Mouse (Mus musculus): ENCODE measurements around the gene Pkd1l2. TPM values are rescaled to one million over a fixed set of nuclear protein-coding genes. Genes with fewer than 3 reads are reported as not detected.

Gene Pkd1l2
- total and polyA plus RNA-seq, 2 experiments from 2014 or later: 0.01 TPM; not detected in 1

GRCm38 (mm10) chr8:117027601-117028000, 54.6 kb downstream of the Pkd1l2 start:
- no peaks in the 10 kb centered on the region for H3K4me1 ChIP-seq (ENCODE audit: control insufficient read depth, insufficient read depth)
- no peak for TF ChIP-seq EP300 (IDR thresholded peaks at IDR 0.05; ENCODE audit: low read depth)
- no peak for TF ChIP-seq CTCF (IDR thresholded peaks at IDR 0.05; ENCODE audit: low read depth)
- DNase-seq (ENCODE audit: low spot score) (no peak), ATAC-seq (ENCODE audit: insufficient read depth, low read depth) (no peak)
- H3K9me3 ChIP-seq (replicated peaks; ENCODE audit: control insufficient read depth, low read length): no peaks in the 10 kb centered on the region
- no peaks in the 10 kb centered on the region for H3K27me3 ChIP-seq (ENCODE audit: control insufficient read depth, insufficient read depth, low read length)
- H3K4me3 ChIP-seq (ENCODE audit: low read depth, low read length): no peak overlapping the region
- no peaks in the 10 kb centered on the region for H3K36me3 ChIP-seq (replicated peaks; ENCODE audit: control insufficient read depth, insufficient read depth, low read length)
- H3K27ac ChIP-seq (ENCODE audit: low read depth): no peak overlapping the region
- no peak overlapping the region for H3K4me2 ChIP-seq (ENCODE audit: low read depth, low read length)
- no peak overlapping the region for H3K9ac ChIP-seq (replicated peaks; ENCODE audit: low read depth, low read length)
- WGBS: 80% methylated on average over 5 of the region's 5 CpGs

- ATAC-seq (ENCODE audit: insufficient read depth, low read depth) (no peak), DNase-seq (ENCODE audit: low spot score) (no peak)
- TF ChIP-seq EP300 (IDR thresholded peaks at IDR 0.05; ENCODE audit: low read depth): no peak
- peak; percentile 22; the same call in 1 of the 2 replicates for TF ChIP-seq CTCF (IDR thresholded peaks at IDR 0.05; ENCODE audit: low read depth)
- H3K27me3 ChIP-seq (ENCODE audit: control insufficient read depth, insufficient read depth, low read length): no peaks in the 10 kb centered on the region
- H3K4me1 ChIP-seq (ENCODE audit: control insufficient read depth, insufficient read depth): 0 out of 2 replicates have a peak, but pooled peaks cover 3% of the 10 kb centered on the region
- WGBS: 59% methylated on average over 1 of the region's 1 CpGs
- no peak overlapping the region for H3K27ac ChIP-seq (ENCODE audit: low read depth)
- H3K36me3 ChIP-seq (replicated peaks; ENCODE audit: control insufficient read depth, insufficient read depth, low read length): no peaks in the 10 kb centered on the region
- H3K4me2 ChIP-seq (ENCODE audit: low read depth, low read length): no peak overlapping the region
- no peak overlapping the region for H3K9ac ChIP-seq (replicated peaks; ENCODE audit: low read depth, low read length)
- no peaks in the 10 kb centered on the region for H3K9me3 ChIP-seq (replicated peaks; ENCODE audit: control insufficient read depth, low read length)
- no peak overlapping the region for H3K4me3 ChIP-seq (ENCODE audit: low read depth, low read length)
Observed at GRCm38 (mm10) chr8:117022297-117022993, 59.8 kb downstream of the Pkd1l2 start.

- H3K36me3 ChIP-seq (replicated peaks; ENCODE audit: control insufficient read depth, insufficient read depth, low read length): no peaks in the 10 kb centered on the region
- H3K4me1 ChIP-seq (ENCODE audit: control insufficient read depth, insufficient read depth): 0 out of 2 replicates have a peak, but pooled peaks cover 3% of the 10 kb centered on the region
- TF ChIP-seq EP300 (IDR thresholded peaks at IDR 0.05; ENCODE audit: low read depth): no peak
- no peak for TF ChIP-seq CTCF (IDR thresholded peaks at IDR 0.05; ENCODE audit: low read depth)
- no peak overlapping the region for H3K4me2 ChIP-seq (ENCODE audit: low read depth, low read length)
- no peaks in the 10 kb centered on the region for H3K9me3 ChIP-seq (replicated peaks; ENCODE audit: control insufficient read depth, low read length)
- no peak overlapping the region for H3K9ac ChIP-seq (replicated peaks; ENCODE audit: low read depth, low read length)
- H3K4me3 ChIP-seq (ENCODE audit: low read depth, low read length): no peak overlapping the region
- DNase-seq (ENCODE audit: low spot score): no peak
- no peak overlapping the region for H3K27ac ChIP-seq (ENCODE audit: low read depth)
- H3K27me3 ChIP-seq (ENCODE audit: control insufficient read depth, insufficient read depth, low read length): no peaks in the 10 kb centered on the region
- ATAC-seq (ENCODE audit: insufficient read depth, low read depth): no peak
- WGBS: 73% methylated on average over 18 of the region's 18 CpGs
Observed at GRCm38 (mm10) chr8:117019323-117020275, 62.6 kb downstream of the Pkd1l2 start.

GRCm38 (mm10) chr8:117017896-117018295, 64.4 kb downstream of the Pkd1l2 start:
- Histone ChIP-seq H3K9ac (replicated peaks; ENCODE audit: low read depth, low read length) (no peak overlapping the region), H3K27me3 (ENCODE audit: control insufficient read depth, insufficient read depth, low read length) (no peaks in the 10 kb centered on the region), H3K4me3 (ENCODE audit: low read depth, low read length) (no peak overlapping the region), H3K27ac (ENCODE audit: low read depth) (no peak overlapping the region), H3K4me1 (ENCODE audit: control insufficient read depth, insufficient read depth) (0 out of 2 replicates have a peak, but pooled peaks cover 3% of the 10 kb centered on the region), H3K4me2 (ENCODE audit: low read depth, low read length) (no peak overlapping the region), H3K36me3 (replicated peaks; ENCODE audit: control insufficient read depth, insufficient read depth, low read length) (no peaks in the 10 kb centered on the region), H3K9me3 (replicated peaks; ENCODE audit: control insufficient read depth, low read length) (no peaks in the 10 kb centered on the region)
- TF ChIP-seq CTCF (IDR thresholded peaks at IDR 0.05; ENCODE audit: low read depth): no peak
- TF ChIP-seq EP300 (IDR thresholded peaks at IDR 0.05; ENCODE audit: low read depth): no peak
- WGBS: 89% methylated on average over 4 of the region's 4 CpGs
- DNase-seq (ENCODE audit: low spot score): no peak
- ATAC-seq (ENCODE audit: insufficient read depth, low read depth): no peak

- H3K4me3 ChIP-seq (ENCODE audit: low read depth, low read length): no peak overlapping the region
- WGBS: 68% methylated on average over 8 of the region's 8 CpGs
- H3K9me3 ChIP-seq (replicated peaks; ENCODE audit: control insufficient read depth, low read length): no peaks in the 10 kb centered on the region
- no peak overlapping the region for H3K4me2 ChIP-seq (ENCODE audit: low read depth, low read length)
- TF ChIP-seq CTCF (IDR thresholded peaks at IDR 0.05; ENCODE audit: low read depth) (no peak), EP300 (IDR thresholded peaks at IDR 0.05; ENCODE audit: low read depth) (no peak)
- H3K27ac ChIP-seq (ENCODE audit: low read depth): no peak overlapping the region
- DNase-seq (ENCODE audit: low spot score): no peak
- H3K27me3 ChIP-seq (ENCODE audit: control insufficient read depth, insufficient read depth, low read length): no peaks in the 10 kb centered on the region
- H3K36me3 ChIP-seq (replicated peaks; ENCODE audit: control insufficient read depth, insufficient read depth, low read length): no peaks in the 10 kb centered on the region
- no peak overlapping the region for H3K9ac ChIP-seq (replicated peaks; ENCODE audit: low read depth, low read length)
- no peaks in the 10 kb centered on the region for H3K4me1 ChIP-seq (ENCODE audit: control insufficient read depth, insufficient read depth)
- ATAC-seq (ENCODE audit: insufficient read depth, low read depth): no peak
Observed at GRCm38 (mm10) chr8:117017006-117017405, 65.2 kb downstream of the Pkd1l2 start.

All from heart, postnatal 0 days (tissue).